Mouse (Mus musculus) limb, embryonic 12.5 days (tissue): Measurements from ENCODE around the gene Chrne. TPM values are rescaled to one million over a fixed set of nuclear protein-coding genes. Genes with fewer than 3 reads are reported as not detected.
"Not testable (repeated sequence)": the region's sequence is repeated elsewhere in the genome, so short reads cannot be mapped to it uniquely, and the experiment has no call there.

Source experiments
- ATAC-seq: fragments of 200-750 bp; cut with Nextera tagmentation; 2 replicates; pipeline ENCODE4 v1.8.0; 2017; ENCODE audit warnings: low read depth, moderate TSS enrichment; ENCODE audit not compliant: insufficient number of reproducible peaks, insufficient read depth, low FRiP score, low TSS enrichment
- H3K27ac ChIP-seq: fragments of 300-500 bp; sonication (generic); 2 replicates; pipeline ENCODE4 v1.5.1; 2016; ENCODE audit warnings: mild to moderate bottlenecking, moderate library complexity
- H3K27me3 ChIP-seq: fragments of 300-500 bp; sonication (generic); 2 replicates; pipeline ENCODE4 v1.6.1; 2016; ENCODE audit warnings: mild to moderate bottlenecking, moderate library complexity
- H3K36me3 ChIP-seq: fragments of 300-500 bp; sonication (generic); 2 replicates; pipeline ENCODE4 v1.6.1; 2016; ENCODE audit warnings: mild to moderate bottlenecking, moderate library complexity
- H3K4me1 ChIP-seq: fragments of 300-500 bp; sonication (generic); replicated peaks from 2 replicates; pipeline ENCODE4 v1.6.1; 2016
- H3K4me2 ChIP-seq: fragments of 300-500 bp; sonication (generic); 2 replicates; pipeline ENCODE4 v1.6.1; 2016; ENCODE audit warnings: mild to moderate bottlenecking, moderate library complexity
- H3K4me3 ChIP-seq: fragments of 300-500 bp; sonication (generic); replicated peaks from 2 replicates; pipeline ENCODE4 v1.5.1; 2016; ENCODE audit warnings: mild to moderate bottlenecking
- H3K9ac ChIP-seq: fragments of 300-500 bp; sonication (generic); replicated peaks from 2 replicates; pipeline ENCODE4 v1.6.1; 2016; ENCODE audit warnings: mild to moderate bottlenecking, moderate library complexity
- H3K9me3 ChIP-seq: fragments of 300-500 bp; sonication (generic); 2 replicates; pipeline ENCODE4 v1.6.1; 2016; ENCODE audit warnings: mild to moderate bottlenecking, moderate library complexity
- WGBS: fragments of 180-500 bp; shearing (Covaris S2); methylation state at CpG from one replicate; pipeline ENCODE4 v1.1.7; 2016; 5-methylcytosine and 5-hydroxymethylcytosine counted together
- polyA plus RNA-seq: library from polyadenylated mRNA; unstranded; fragments of >200 nt; fragmentation: Nextera tagmentation; extraction: Ambion mirVana; gene quantifications from 2 replicates; pipeline ENCODE4 v1.2.1, GENCODE M21; 2016

The Chrne gene
- polyA plus RNA-seq, 1 experiment from 2014 or later: not detected

GRCm38 (mm10) chr11:70582196-70582595, 36.8 kb downstream of the Chrne start:
- no peak overlapping the region for H3K4me2 ChIP-seq
- peaks cover 80% of the 10 kb centered on the region for H3K4me1 ChIP-seq
- H3K36me3 ChIP-seq: no peaks in the 10 kb centered on the region
- H3K27me3 ChIP-seq: no peaks in the 10 kb centered on the region
- no peak overlapping the region for H3K4me3 ChIP-seq
- H3K27ac ChIP-seq: 0 out of 2 replicates have a peak overlapping the region, but pooled peaks have one; percentile 51
- ATAC-seq: no peak
- 54% methylated on average over 3 of the region's 3 CpGs for WGBS
- H3K9ac ChIP-seq: no peak overlapping the region
- no peaks in the 10 kb centered on the region for H3K9me3 ChIP-seq

GRCm38 (mm10) chr11:70580921-70581320, 38.1 kb downstream of the Chrne start:
- WGBS: 80% methylated on average over 3 of the region's 3 CpGs
- no peak overlapping the region for H3K9ac ChIP-seq
- H3K4me1 ChIP-seq: peaks cover 80% of the 10 kb centered on the region
- no peak for ATAC-seq
- no peak overlapping the region for H3K4me2 ChIP-seq
- no peaks in the 10 kb centered on the region for H3K9me3 ChIP-seq
- no peak overlapping the region for H3K4me3 ChIP-seq
- no peaks in the 10 kb centered on the region for H3K27me3 ChIP-seq
- no peaks in the 10 kb centered on the region for H3K36me3 ChIP-seq
- H3K27ac ChIP-seq: no peak overlapping the region

- Histone ChIP-seq H3K9ac (no peak overlapping the region), H3K4me2 (no peak overlapping the region), H3K27me3 (no peaks in the 10 kb centered on the region), H3K9me3 (no peaks in the 10 kb centered on the region), H3K27ac (no peak overlapping the region), H3K4me1 (peaks cover 74% of the 10 kb centered on the region), H3K36me3 (peaks cover 2% of the 10 kb centered on the region; the same call in 1 of the 2 replicates), H3K4me3 (no peak overlapping the region)
- 46% methylated on average over 5 of the region's 5 CpGs for WGBS
- no peak for ATAC-seq
Observed at GRCm38 (mm10) chr11:70580358-70580720, 38.7 kb downstream of the Chrne start.

- H3K4me1 ChIP-seq: peaks cover 69% of the 10 kb centered on the region
- no peak overlapping the region for H3K4me2 ChIP-seq
- H3K27ac ChIP-seq: no peak overlapping the region
- ATAC-seq: no peak
- WGBS: 77% methylated on average over 9 of the region's 9 CpGs
- H3K9ac ChIP-seq: no peak overlapping the region
- H3K36me3 ChIP-seq: peaks cover 7% of the 10 kb centered on the region; the same call in 1 of the 2 replicates
- H3K27me3 ChIP-seq: no peaks in the 10 kb centered on the region
- H3K4me3 ChIP-seq: no peak overlapping the region
- H3K9me3 ChIP-seq: no peaks in the 10 kb centered on the region
Observed at GRCm38 (mm10) chr11:70579710-70580357, 39.2 kb downstream of the Chrne start.

GRCm38 (mm10) chr11:70578962-70579361, 40.1 kb downstream of the Chrne start:
- Histone ChIP-seq H3K27ac (no peak overlapping the region), H3K9me3 (no peaks in the 10 kb centered on the region), H3K4me3 (no peak overlapping the region), H3K9ac (no peak overlapping the region), H3K36me3 (peaks cover 9% of the 10 kb centered on the region; the same call in 1 of the 2 replicates), H3K27me3 (no peaks in the 10 kb centered on the region), H3K4me1 (peaks cover 62% of the 10 kb centered on the region), H3K4me2 (no peak overlapping the region)
- 84% methylated on average over 6 of the region's 6 CpGs for WGBS
- ATAC-seq: no peak

- peaks cover 61% of the 10 kb centered on the region for H3K4me1 ChIP-seq
- WGBS: 86% methylated on average over 3 of the region's 3 CpGs
- no peak for ATAC-seq
- no peak overlapping the region for H3K4me2 ChIP-seq
- peaks cover 9% of the 10 kb centered on the region; the same call in 1 of the 2 replicates for H3K36me3 ChIP-seq
- H3K27me3 ChIP-seq: no peaks in the 10 kb centered on the region
- H3K9ac ChIP-seq: no peak overlapping the region
- no peaks in the 10 kb centered on the region for H3K9me3 ChIP-seq
- H3K27ac ChIP-seq: no peak overlapping the region
- no peak overlapping the region for H3K4me3 ChIP-seq
Observed at GRCm38 (mm10) chr11:70577201-70577600, 41.8 kb downstream of the Chrne start.

GRCm38 (mm10) chr11:70573872-70574271, 45.1 kb downstream of the Chrne start:
- Histone ChIP-seq H3K9me3 (no peaks in the 10 kb centered on the region), H3K36me3 (peaks cover 9% of the 10 kb centered on the region; the same call in 1 of the 2 replicates), H3K4me3 (no peak overlapping the region), H3K9ac (no peak overlapping the region), H3K4me1 (peaks cover 49% of the 10 kb centered on the region), H3K27ac (peak overlapping the region; percentile 29; the same call in 1 of the 2 replicates), H3K27me3 (no peaks in the 10 kb centered on the region), H3K4me2 (no peak overlapping the region)
- ATAC-seq: no peak
- WGBS: 82% methylated on average over 6 of the region's 6 CpGs

GRCm38 (mm10) chr11:70572348-70572902, 46.6 kb downstream of the Chrne start:
- Histone ChIP-seq H3K27ac (0 out of 2 replicates have a peak overlapping the region, but pooled peaks have one; percentile 8), H3K4me1 (peaks cover 34% of the 10 kb centered on the region), H3K4me3 (no peak overlapping the region), H3K27me3 (no peaks in the 10 kb centered on the region), H3K4me2 (no peak overlapping the region), H3K9ac (no peak overlapping the region), H3K36me3 (peaks cover 18% of the 10 kb centered on the region; the same call in 1 of the 2 replicates), H3K9me3 (no peaks in the 10 kb centered on the region)
- no peak for ATAC-seq
- 65% methylated on average over 5 of the region's 5 CpGs for WGBS

GRCm38 (mm10) chr11:70571641-70572040, 47.4 kb downstream of the Chrne start:
- Histone ChIP-seq H3K9me3 (no peaks in the 10 kb centered on the region), H3K4me1 (peaks cover 34% of the 10 kb centered on the region), H3K27ac (0 out of 2 replicates have a peak overlapping the region, but pooled peaks have one; percentile 8), H3K36me3 (peaks cover 18% of the 10 kb centered on the region; the same call in 1 of the 2 replicates), H3K9ac (no peak overlapping the region), H3K27me3 (no peaks in the 10 kb centered on the region), H3K4me2 (no peak overlapping the region), H3K4me3 (no peak overlapping the region)
- 100% methylated on average over 1 of the region's 1 CpGs for WGBS
- ATAC-seq: no peak

GRCm38 (mm10) chr11:70570614-70571013, 48.4 kb downstream of the Chrne start:
- peaks cover 18% of the 10 kb centered on the region; the same call in 1 of the 2 replicates for H3K36me3 ChIP-seq
- not testable (repeated sequence) for H3K9ac ChIP-seq, H3K27ac ChIP-seq, H3K9me3 ChIP-seq, H3K4me3 ChIP-seq, ATAC-seq, H3K4me2 ChIP-seq, H3K27me3 ChIP-seq
- H3K4me1 ChIP-seq: peaks cover 44% of the 10 kb centered on the region
- 88% methylated on average over 1 of the region's 1 CpGs for WGBS

- H3K27me3 ChIP-seq: no peaks in the 10 kb centered on the region
- H3K4me2 ChIP-seq: peak overlapping the region; percentile 0; the same call in 1 of the 2 replicates
- H3K9me3 ChIP-seq: no peaks in the 10 kb centered on the region
- no peak overlapping the region for H3K4me3 ChIP-seq
- no peak for ATAC-seq
- H3K36me3 ChIP-seq: peaks cover 9% of the 10 kb centered on the region; the same call in 1 of the 2 replicates
- no peak overlapping the region for H3K27ac ChIP-seq
- peaks cover 47% of the 10 kb centered on the region for H3K4me1 ChIP-seq
- WGBS: 41% methylated on average over 7 of the region's 7 CpGs
- H3K9ac ChIP-seq: no peak overlapping the region
Observed at GRCm38 (mm10) chr11:70566586-70566985, 52.4 kb downstream of the Chrne start.
